Mouse (Mus musculus): ENCODE data around the gene Ndufa13. TPM values are rescaled to one million over a fixed set of nuclear protein-coding genes. Genes with fewer than 3 reads are reported as not detected.
A peak's percentile ranks its signal among the peaks of the same experiment; 100 is the strongest.

The Ndufa13 gene
- polyA plus RNA-seq, 1 experiment from 2014 or later = 372 TPM

DNA sequence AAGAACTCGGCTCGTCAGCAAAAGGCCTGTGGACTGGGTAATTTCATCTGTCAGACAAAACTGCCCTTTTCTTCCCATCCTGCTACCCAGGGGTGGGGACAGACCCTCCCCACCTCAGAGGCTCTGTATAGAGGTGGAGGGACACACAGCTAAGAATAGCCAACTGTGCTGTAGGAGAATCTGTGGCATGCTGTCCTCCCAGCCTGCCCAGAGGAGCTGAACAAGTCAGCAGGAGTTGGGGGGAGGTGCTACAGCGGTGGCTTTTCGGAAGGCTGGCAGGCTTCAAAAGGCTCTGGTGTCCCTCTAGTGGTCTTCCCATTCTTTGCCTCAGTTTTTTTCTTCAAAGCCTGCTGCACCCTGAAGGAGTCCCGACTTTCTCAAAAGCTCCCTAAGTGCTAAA is 13.4 kb upstream of the Ndufa13 start:
- peak overlapping the region; percentile 91 for H3K27ac ChIP-seq (ENCODE audit: low read length)
- 23% methylated on average over 5 of the region's 5 CpGs for WGBS
- H3K9me3 ChIP-seq (replicated peaks; ENCODE audit: control insufficient read depth, low read length) = no peaks in the 10 kb centered on the region
- peak overlapping the region; percentile 59 for H3K9ac ChIP-seq (ENCODE audit: low read length)
- ATAC-seq (replicated peaks; ENCODE audit: extremely low read depth, insufficient read depth, low FRiP score) = peak; percentile 90
- H3K4me1 ChIP-seq (ENCODE audit: control insufficient read depth, insufficient read depth, low read length) = peaks cover 25% of the 10 kb centered on the region
- no peak overlapping the region for H3K4me3 ChIP-seq (ENCODE audit: low read length)
- peak overlapping the region; percentile 31 for H3K4me2 ChIP-seq (ENCODE audit: low read depth, low read length)
- H3K27me3 ChIP-seq (ENCODE audit: control insufficient read depth, insufficient read depth, low read length) = no peaks in the 10 kb centered on the region
- H3K36me3 ChIP-seq (ENCODE audit: control insufficient read depth, insufficient read depth) = peaks cover 45% of the 10 kb centered on the region

DNA sequence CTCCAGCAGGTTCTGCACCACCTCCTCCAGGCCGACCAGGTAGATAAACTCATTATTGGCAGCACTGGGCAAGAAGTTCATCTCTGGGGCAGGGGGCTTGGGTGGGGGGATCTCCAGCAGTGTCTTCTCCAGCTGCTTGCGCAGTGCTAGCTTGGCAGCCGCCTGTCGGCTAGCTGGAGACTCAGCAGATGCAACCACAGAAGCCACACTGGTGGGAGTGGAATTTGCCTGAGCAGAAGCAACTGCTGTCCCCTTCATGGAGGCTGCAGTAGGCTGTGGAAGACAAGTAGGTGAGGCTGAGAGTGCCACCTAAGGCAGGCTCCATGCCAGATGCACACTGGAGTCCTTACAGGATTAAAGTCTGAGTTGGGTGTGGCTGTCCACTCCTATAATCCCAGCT is 12.2 kb upstream of the Ndufa13 start:
- H3K27me3 ChIP-seq (ENCODE audit: control insufficient read depth, insufficient read depth, low read length) = no peaks in the 10 kb centered on the region
- H3K4me3 ChIP-seq (ENCODE audit: low read length) = no peak overlapping the region
- no peak overlapping the region for H3K4me2 ChIP-seq (ENCODE audit: low read depth, low read length)
- 70% methylated on average over 4 of the region's 4 CpGs for WGBS
- no peaks in the 10 kb centered on the region for H3K9me3 ChIP-seq (replicated peaks; ENCODE audit: control insufficient read depth, low read length)
- no peak for ATAC-seq (replicated peaks; ENCODE audit: extremely low read depth, insufficient read depth, low FRiP score)
- H3K9ac ChIP-seq (ENCODE audit: low read length) = no peak overlapping the region
- peaks cover 18% of the 10 kb centered on the region for H3K4me1 ChIP-seq (ENCODE audit: control insufficient read depth, insufficient read depth, low read length)
- peaks cover 56% of the 10 kb centered on the region for H3K36me3 ChIP-seq (ENCODE audit: control insufficient read depth, insufficient read depth)
- peak overlapping the region; percentile 91; the same call in 1 of the 2 replicates for H3K27ac ChIP-seq (ENCODE audit: low read length)

DNA sequence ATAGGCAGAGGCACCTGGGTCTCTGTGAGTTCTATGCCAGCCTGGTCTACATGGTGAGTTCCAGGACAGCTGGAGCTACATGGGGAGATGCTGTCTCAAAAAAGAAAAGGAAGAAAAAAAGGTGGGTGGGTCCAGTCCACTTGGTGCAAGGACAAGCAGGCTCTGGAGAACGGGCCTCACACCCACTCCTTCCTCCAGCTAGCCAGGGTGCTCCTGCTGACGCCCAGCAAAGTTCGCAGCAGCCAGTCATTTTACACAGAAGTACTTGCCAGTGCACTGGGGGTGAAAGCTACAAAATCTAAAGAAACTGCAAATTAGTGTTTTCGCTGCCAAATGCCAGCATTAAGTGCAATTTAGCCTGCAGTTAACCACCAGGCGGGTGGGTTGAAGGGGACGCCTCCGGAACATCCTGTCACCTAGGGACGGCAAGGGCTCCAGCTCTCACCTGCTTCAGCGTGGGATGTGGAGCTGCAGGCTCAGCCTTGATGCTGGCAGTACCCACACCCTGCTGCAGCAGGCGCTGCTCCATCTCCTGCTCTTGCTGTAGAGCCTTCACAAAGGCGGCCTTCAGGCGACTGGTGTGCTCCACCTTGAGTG is 10.2 kb upstream of the Ndufa13 start:
- Histone ChIP-seq H3K27me3 (ENCODE audit: control insufficient read depth, insufficient read depth, low read length) (no peaks in the 10 kb centered on the region), H3K9ac (ENCODE audit: low read length) (no peak overlapping the region), H3K4me1 (ENCODE audit: control insufficient read depth, insufficient read depth, low read length) (peaks cover 15% of the 10 kb centered on the region), H3K4me3 (ENCODE audit: low read length) (no peak overlapping the region), H3K27ac (ENCODE audit: low read length) (no peak overlapping the region), H3K36me3 (ENCODE audit: control insufficient read depth, insufficient read depth) (peaks cover 73% of the 10 kb centered on the region), H3K4me2 (ENCODE audit: low read depth, low read length) (no peak overlapping the region), H3K9me3 (replicated peaks; ENCODE audit: control insufficient read depth, low read length) (no peaks in the 10 kb centered on the region)
- no peak for ATAC-seq (replicated peaks; ENCODE audit: extremely low read depth, insufficient read depth, low FRiP score)
- 88% methylated on average over 12 of the region's 12 CpGs for WGBS

DNA sequence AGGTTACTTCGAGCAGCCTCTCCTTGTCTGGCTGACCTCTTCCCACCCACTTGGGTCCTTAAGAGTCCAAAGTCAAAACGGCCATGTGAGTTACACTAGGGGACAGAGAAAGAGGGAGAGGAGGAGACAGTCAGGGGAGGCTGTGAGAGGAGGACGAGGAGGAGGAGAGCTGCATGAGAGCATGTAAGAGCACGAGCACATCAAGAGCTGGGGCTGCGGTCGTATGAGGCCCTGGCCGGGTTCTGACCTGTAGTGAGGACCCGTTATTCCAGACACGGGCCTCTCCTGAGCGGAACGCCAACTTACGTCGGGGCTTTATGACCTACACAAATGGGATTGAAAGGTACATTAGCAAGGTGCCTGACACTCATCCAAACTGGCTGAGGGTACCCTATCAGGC is 9.6 kb upstream of the Ndufa13 start:
- no peaks in the 10 kb centered on the region for H3K9me3 ChIP-seq (replicated peaks; ENCODE audit: control insufficient read depth, low read length)
- WGBS = 91% methylated on average over 13 of the region's 13 CpGs
- no peak overlapping the region for H3K4me3 ChIP-seq (ENCODE audit: low read length)
- no peaks in the 10 kb centered on the region for H3K27me3 ChIP-seq (ENCODE audit: control insufficient read depth, insufficient read depth, low read length)
- no peak overlapping the region for H3K9ac ChIP-seq (ENCODE audit: low read length)
- H3K4me2 ChIP-seq (ENCODE audit: low read depth, low read length) = no peak overlapping the region
- peaks cover 15% of the 10 kb centered on the region for H3K4me1 ChIP-seq (ENCODE audit: control insufficient read depth, insufficient read depth, low read length)
- peaks cover 67% of the 10 kb centered on the region for H3K36me3 ChIP-seq (ENCODE audit: control insufficient read depth, insufficient read depth)
- H3K27ac ChIP-seq (ENCODE audit: low read length) = no peak overlapping the region
- ATAC-seq (replicated peaks; ENCODE audit: extremely low read depth, insufficient read depth, low FRiP score) = no peak

DNA sequence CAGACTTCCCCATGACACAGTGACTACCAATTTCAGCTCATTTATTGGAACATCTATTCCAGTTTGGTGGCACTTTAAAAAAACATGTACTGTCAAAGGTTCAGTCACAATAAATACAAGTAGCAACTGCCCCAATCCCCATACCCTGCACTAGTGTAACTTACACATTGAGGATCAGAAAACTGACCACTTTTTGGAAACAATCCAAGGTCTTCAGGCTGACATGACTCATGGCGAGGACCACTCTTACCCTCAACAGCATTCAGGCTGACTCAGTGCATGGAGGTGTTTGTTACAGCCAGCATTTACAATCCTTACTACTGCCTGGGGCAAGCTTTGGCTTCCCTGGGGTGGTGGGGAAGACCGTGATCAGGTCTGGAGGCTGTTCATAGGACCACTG is 4.7 kb upstream of the Ndufa13 start:
- WGBS = 75% methylated on average over 2 of the region's 2 CpGs
- no peak for ATAC-seq (replicated peaks; ENCODE audit: extremely low read depth, insufficient read depth, low FRiP score)
- H3K4me1 ChIP-seq (ENCODE audit: control insufficient read depth, insufficient read depth, low read length) = peaks cover 20% of the 10 kb centered on the region
- no peaks in the 10 kb centered on the region for H3K9me3 ChIP-seq (replicated peaks; ENCODE audit: control insufficient read depth, low read length)
- H3K27me3 ChIP-seq (ENCODE audit: control insufficient read depth, insufficient read depth, low read length) = no peaks in the 10 kb centered on the region
- no peak overlapping the region for H3K9ac ChIP-seq (ENCODE audit: low read length)
- H3K4me2 ChIP-seq (ENCODE audit: low read depth, low read length) = no peak overlapping the region
- no peak overlapping the region for H3K27ac ChIP-seq (ENCODE audit: low read length)
- peaks cover 41% of the 10 kb centered on the region for H3K36me3 ChIP-seq (ENCODE audit: control insufficient read depth, insufficient read depth)
- H3K4me3 ChIP-seq (ENCODE audit: low read length) = no peak overlapping the region

DNA sequence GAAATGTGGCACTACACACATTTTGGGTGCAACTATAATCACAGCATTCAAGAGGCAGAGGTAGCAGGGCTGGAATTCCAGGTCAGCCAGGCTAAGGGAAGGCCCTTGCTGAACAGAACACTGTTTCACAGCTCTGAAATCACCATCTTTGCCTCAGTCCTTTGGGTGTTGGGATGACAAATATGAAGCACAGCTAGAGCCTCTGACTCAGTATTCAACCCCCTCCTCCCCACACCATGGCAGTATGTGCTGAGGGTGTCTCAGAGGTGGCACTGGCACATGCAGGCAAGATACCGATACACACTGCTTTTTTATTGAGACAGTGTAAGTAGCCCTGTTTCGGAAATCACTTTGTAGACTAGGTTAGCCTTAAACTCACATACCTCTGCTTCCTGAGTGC is 3.9 kb upstream of the Ndufa13 start:
- H3K4me1 ChIP-seq (ENCODE audit: control insufficient read depth, insufficient read depth, low read length) = peaks cover 24% of the 10 kb centered on the region

DNA sequence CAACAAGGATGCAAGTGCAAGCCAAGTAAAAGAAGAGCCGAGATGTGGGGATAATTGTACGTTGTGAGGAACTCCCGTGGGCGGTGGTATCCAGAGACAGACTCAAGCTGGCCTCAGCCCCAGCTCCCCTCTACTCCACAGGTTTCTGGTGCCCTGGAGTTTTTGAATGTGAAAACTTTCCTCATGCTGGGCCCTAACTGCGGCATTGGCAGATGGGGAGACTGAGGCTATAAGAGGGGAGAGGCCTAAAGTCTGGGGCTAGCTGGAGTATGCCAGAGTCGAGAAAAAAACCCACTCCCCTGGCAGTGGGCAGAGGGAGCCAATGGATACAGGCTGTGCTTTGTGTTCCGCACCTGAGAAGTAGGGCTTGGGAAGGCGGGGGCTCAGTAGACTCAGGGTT is 1.7 kb upstream of the Ndufa13 start:
- Histone ChIP-seq H3K27ac (ENCODE audit: low read length) (no peak overlapping the region), H3K27me3 (ENCODE audit: control insufficient read depth, insufficient read depth, low read length) (no peaks in the 10 kb centered on the region), H3K36me3 (ENCODE audit: control insufficient read depth, insufficient read depth) (peaks cover 15% of the 10 kb centered on the region), H3K9me3 (replicated peaks; ENCODE audit: control insufficient read depth, low read length) (no peaks in the 10 kb centered on the region), H3K4me2 (ENCODE audit: low read depth, low read length) (no peak overlapping the region), H3K9ac (ENCODE audit: low read length) (no peak overlapping the region), H3K4me1 (ENCODE audit: control insufficient read depth, insufficient read depth, low read length) (peaks cover 35% of the 10 kb centered on the region), H3K4me3 (ENCODE audit: low read length) (no peak overlapping the region)
- 76% methylated on average over 8 of the region's 8 CpGs for WGBS
- no peak for ATAC-seq (replicated peaks; ENCODE audit: extremely low read depth, insufficient read depth, low FRiP score)

More for the DNA sequence above, 3.9 kb upstream of the Ndufa13 start:
- Histone ChIP-seq H3K9me3 (replicated peaks; ENCODE audit: control insufficient read depth, low read length) (no peaks in the 10 kb centered on the region), H3K27me3 (ENCODE audit: control insufficient read depth, insufficient read depth, low read length) (no peaks in the 10 kb centered on the region), H3K36me3 (ENCODE audit: control insufficient read depth, insufficient read depth) (peaks cover 32% of the 10 kb centered on the region), H3K9ac (ENCODE audit: low read length) (no peak overlapping the region), H3K4me2 (ENCODE audit: low read depth, low read length) (no peak overlapping the region), H3K27ac (ENCODE audit: low read length) (no peak overlapping the region), H3K4me3 (ENCODE audit: low read length) (no peak overlapping the region)
- 82% methylated on average over 2 of the region's 2 CpGs for WGBS
- ATAC-seq (replicated peaks; ENCODE audit: extremely low read depth, insufficient read depth, low FRiP score) = no peak

DNA sequence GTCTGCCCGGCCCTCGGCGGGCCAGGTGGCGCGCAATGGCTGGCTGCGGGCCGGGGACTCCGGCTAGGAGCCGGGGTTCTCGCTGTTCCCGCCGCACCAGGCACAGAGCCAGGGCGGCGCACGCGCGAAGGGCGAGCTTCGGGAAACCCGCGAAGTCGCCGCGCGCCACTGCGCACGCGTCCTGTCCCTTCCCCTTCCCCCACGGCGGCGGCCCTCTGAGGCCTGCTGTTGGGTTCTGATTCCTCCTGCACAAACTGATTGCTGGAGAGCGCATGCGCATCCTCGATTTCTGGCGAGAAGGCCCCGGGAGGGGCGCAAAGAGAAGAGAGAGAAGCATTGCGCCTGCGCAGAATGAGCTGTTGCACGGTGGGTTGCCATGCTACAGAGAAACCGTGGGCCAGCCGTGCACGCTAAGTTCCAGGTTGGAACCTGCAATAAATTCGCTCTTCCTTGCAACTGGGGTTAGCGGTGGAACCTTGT is 745 bp upstream of the Ndufa13 start:
- H3K27me3 ChIP-seq (ENCODE audit: control insufficient read depth, insufficient read depth, low read length) = no peaks in the 10 kb centered on the region
- H3K9me3 ChIP-seq (replicated peaks; ENCODE audit: control insufficient read depth, low read length) = no peaks in the 10 kb centered on the region
- peaks cover 6% of the 10 kb centered on the region for H3K36me3 ChIP-seq (ENCODE audit: control insufficient read depth, insufficient read depth)
- H3K4me1 ChIP-seq (ENCODE audit: control insufficient read depth, insufficient read depth, low read length) = peaks cover 35% of the 10 kb centered on the region
- WGBS = under 1% methylated on average over 43 of the region's 45 CpGs
- H3K9ac ChIP-seq (ENCODE audit: low read length) = peak overlapping the region; percentile 85
- H3K4me3 ChIP-seq (ENCODE audit: low read length) = peak overlapping the region; percentile 79
- peak; percentile 87 for ATAC-seq (replicated peaks; ENCODE audit: extremely low read depth, insufficient read depth, low FRiP score)
- peak overlapping the region; percentile 84 for H3K4me2 ChIP-seq (ENCODE audit: low read depth, low read length)
- peak overlapping the region; percentile 87 for H3K27ac ChIP-seq (ENCODE audit: low read length)

DNA sequence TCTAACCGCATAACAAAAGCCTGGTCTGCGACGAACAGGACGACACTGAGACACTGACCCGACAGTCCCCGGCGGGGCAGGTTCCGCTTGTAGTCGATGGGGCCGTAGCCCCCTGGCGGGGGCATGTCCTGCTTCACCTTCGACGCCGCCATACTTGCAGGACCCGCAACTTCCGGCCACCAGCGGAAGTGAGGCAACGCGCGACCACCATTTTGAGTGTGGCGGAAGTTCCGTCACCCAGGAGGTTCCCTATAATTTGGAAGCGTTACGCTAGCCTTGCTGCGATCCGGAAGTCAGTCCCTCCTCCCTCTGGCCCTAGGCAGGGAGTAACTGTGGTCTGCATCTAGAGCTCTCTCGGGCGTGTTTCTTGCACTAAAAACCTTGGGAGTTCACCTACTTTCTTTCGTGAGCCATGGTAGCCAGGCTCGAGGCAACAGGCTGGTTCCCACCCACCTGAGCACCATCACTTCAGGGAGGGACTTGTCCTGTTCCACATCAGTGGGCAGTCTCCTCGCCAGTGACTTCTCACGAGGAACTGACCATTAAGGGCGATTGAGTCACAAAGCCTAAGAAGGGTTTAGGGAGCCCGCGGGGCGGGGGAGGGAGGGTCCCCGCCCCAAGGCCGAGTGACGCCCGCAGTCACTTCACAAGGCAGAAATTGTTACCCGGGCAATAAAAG is 735 bp downstream of the Ndufa13 start:
- no peaks in the 10 kb centered on the region for H3K9me3 ChIP-seq (replicated peaks; ENCODE audit: control insufficient read depth, low read length)
- peak overlapping the region; percentile 79 for H3K4me3 ChIP-seq (ENCODE audit: low read length)
- ATAC-seq (replicated peaks; ENCODE audit: extremely low read depth, insufficient read depth, low FRiP score) = peak; percentile 74
- H3K27ac ChIP-seq (ENCODE audit: low read length) = peak overlapping the region; percentile 87
- WGBS = 2% methylated on average over 41 of the region's 41 CpGs
- no peaks in the 10 kb centered on the region for H3K27me3 ChIP-seq (ENCODE audit: control insufficient read depth, insufficient read depth, low read length)
- peaks cover 42% of the 10 kb centered on the region for H3K4me1 ChIP-seq (ENCODE audit: control insufficient read depth, insufficient read depth, low read length)
- H3K9ac ChIP-seq (ENCODE audit: low read length) = peak overlapping the region; percentile 85
- H3K36me3 ChIP-seq (ENCODE audit: control insufficient read depth, insufficient read depth) = no peaks in the 10 kb centered on the region; the same call in 1 of the 2 replicates
- H3K4me2 ChIP-seq (ENCODE audit: low read depth, low read length) = peak overlapping the region; percentile 84
